Mouse (Mus musculus): ENCODE data around the gene Samd8. TPM values are rescaled to one million over a fixed set of nuclear protein-coding genes. Genes with fewer than 3 reads are reported as not detected.

Gene Samd8
- polyA plus RNA-seq, 1 experiment from 2014 or later: 9.4 TPM

DNA sequence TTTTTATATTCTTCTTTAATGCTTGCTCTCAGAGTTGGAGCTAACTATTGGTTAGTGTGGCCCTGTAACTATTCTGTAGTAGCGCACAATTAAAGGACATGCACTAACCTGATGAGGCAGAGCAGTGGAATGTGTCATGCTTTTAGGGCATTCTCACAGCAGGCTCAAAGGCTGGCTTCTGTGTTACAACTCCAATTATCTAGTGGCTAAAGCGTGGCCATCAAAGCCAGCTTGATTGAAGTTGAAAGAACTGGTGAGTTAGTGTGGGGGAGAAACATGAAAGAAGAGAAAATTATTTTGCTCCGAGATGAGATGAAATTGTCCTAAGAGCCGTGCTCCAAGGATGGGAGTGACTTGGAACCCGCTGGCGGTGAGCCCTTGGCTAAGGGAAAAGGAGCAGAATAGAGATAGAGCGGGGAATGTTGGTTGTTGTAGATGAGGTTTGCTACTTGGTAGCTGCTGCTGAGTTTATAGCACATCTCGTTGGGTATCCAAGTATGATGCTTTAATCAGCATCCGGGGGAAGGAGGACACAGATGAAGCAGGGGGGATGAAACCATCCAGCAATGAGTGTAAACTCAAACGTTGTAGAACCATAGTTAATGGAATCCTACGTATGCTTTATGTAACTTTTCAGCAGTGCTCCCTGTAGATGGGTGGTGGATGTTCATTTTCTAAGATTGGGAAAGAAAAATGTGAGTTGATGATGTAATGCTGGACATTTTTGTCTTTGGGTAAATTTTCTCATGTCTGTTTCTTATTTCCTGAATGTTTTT, 22.4 kb downstream of the Samd8 start:
- 0 out of 2 replicates have a peak, but pooled peaks cover 4% of the 10 kb centered on the region for H3K4me1 ChIP-seq
- no peak for ATAC-seq (ENCODE audit: borderline replicate concordance, extremely low read depth, low FRiP score, low TSS enrichment)
- H3K36me3 ChIP-seq: peaks cover 9% of the 10 kb centered on the region; the same call in 1 of the 2 replicates
- H3K27me3 ChIP-seq: no peaks in the 10 kb centered on the region
- H3K4me2 ChIP-seq: no peak overlapping the region
- H3K4me3 ChIP-seq: no peak overlapping the region
- no peak overlapping the region for H3K9ac ChIP-seq
- no peaks in the 10 kb centered on the region for H3K9me3 ChIP-seq
- H3K27ac ChIP-seq: no peak overlapping the region
- WGBS: 85% methylated on average over 11 of the region's 11 CpGs

DNA sequence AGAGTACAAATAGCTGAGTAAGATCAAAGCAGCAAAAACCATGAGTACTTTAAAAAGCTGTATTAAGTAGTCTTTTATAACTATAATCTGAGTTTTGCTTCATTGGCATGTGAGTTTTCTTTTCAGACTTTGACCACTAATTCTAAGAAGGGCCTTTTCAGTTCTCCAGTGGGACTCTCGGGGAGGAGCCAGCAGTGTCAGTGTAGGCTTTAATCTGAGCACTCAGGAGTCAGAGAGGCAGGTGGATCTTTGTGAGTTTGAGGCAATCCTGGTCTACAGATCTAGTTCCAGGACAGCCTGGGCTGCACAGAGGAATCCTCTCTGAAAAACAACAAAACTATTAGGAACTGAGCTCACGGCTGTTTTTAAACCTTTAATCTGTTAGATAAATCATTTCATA, 23.6 kb downstream of the Samd8 start:
- Histone ChIP-seq H3K4me3 (no peak overlapping the region), H3K4me1 (no peaks in the 10 kb centered on the region), H3K36me3 (peaks cover 14% of the 10 kb centered on the region), H3K9me3 (no peaks in the 10 kb centered on the region), H3K9ac (no peak overlapping the region), H3K4me2 (no peak overlapping the region), H3K27ac (no peak overlapping the region), H3K27me3 (no peaks in the 10 kb centered on the region)
- no peak for ATAC-seq (ENCODE audit: borderline replicate concordance, extremely low read depth, low FRiP score, low TSS enrichment)
- WGBS: 58% methylated on average over 2 of the region's 2 CpGs

DNA sequence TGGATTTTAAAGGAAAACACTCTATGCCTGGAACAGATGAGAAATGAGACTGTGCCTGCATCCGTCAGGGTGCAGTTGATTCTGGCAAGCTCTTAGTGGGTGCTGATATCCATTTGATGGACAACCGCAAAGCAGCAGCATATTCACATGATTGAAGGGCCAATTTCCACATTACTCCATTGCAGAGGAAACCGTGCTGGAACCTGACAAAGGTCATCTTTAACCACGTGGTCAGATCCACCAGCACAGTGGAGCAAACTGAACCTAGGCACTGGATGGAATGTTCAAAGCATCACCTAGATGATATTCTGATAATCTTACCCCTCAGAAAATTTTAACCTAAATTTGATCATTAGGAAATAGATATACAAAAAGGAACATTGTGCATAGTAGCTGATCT, 25.9 kb downstream of the Samd8 start:
- no peak for ATAC-seq (ENCODE audit: borderline replicate concordance, extremely low read depth, low FRiP score, low TSS enrichment)
- Histone ChIP-seq H3K4me3 (no peak overlapping the region), H3K27ac (no peak overlapping the region), H3K27me3 (no peaks in the 10 kb centered on the region), H3K4me2 (no peak overlapping the region), H3K9me3 (no peaks in the 10 kb centered on the region), H3K9ac (no peak overlapping the region), H3K4me1 (no peaks in the 10 kb centered on the region), H3K36me3 (peaks cover 22% of the 10 kb centered on the region)
- whole genome bisulfite sequencing: 94% methylated on average over 4 of the region's 4 CpGs

DNA sequence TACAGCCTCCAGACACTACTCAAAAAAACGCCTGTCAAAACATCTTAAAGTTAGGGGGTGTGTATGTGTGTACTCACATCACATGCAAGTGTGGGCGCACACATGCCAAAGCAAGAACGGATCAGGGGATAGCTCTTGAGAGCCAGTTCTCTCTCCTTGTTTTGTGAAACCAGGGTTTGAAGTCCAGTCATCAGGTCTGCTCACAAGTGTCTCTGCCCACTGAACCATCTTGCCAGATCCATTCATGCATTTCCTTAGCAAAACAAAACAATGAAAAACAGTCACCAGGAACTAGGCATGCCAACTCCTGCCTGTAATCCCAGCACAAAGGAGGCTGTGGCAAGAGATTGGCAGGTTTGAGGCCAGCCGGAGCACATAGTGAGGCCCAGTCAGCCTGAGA, 36.2 kb downstream of the Samd8 start:
- 90% methylated on average over 4 of the region's 4 CpGs for WGBS
- Histone ChIP-seq H3K9me3 (no peaks in the 10 kb centered on the region), H3K27me3 (no peaks in the 10 kb centered on the region), H3K4me2 (no peak overlapping the region), H3K27ac (no peak overlapping the region), H3K36me3 (peaks cover 6% of the 10 kb centered on the region; the same call in 1 of the 2 replicates), H3K4me3 (no peak overlapping the region), H3K9ac (no peak overlapping the region), H3K4me1 (no peaks in the 10 kb centered on the region)
- no peak for ATAC-seq (ENCODE audit: borderline replicate concordance, extremely low read depth, low FRiP score, low TSS enrichment)

DNA sequence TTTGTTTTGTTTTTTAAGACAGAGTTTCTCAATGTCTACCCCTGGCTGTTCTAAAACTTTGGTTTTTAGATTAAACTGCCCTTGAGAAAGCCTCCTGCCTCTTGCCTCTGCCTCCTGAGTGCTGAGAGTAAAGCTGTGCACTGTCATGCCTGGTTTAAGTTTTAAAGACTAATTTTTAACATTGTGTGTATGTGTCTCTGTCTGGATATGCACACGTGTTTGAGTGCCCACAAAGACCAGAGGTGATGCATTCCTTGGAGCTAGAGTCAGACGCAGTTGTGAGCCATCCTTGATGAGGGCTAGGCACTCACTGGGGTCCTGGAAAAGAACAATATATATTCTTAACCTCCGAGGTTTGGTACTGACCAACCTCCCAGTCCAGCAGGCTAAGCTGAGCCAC, 37.0 kb downstream of the Samd8 start:
- H3K4me1 ChIP-seq: no peaks in the 10 kb centered on the region
- H3K27ac ChIP-seq: no peak overlapping the region
- ATAC-seq (ENCODE audit: borderline replicate concordance, extremely low read depth, low FRiP score, low TSS enrichment): no peak

GRCm38 (mm10) chr14:21788121-21788520, 37.8 kb downstream of the Samd8 start:
- H3K4me3 ChIP-seq: no peak overlapping the region
- no peak overlapping the region for H3K27ac ChIP-seq
- WGBS: 89% methylated on average over 5 of the region's 5 CpGs
- H3K36me3 ChIP-seq: peaks cover 15% of the 10 kb centered on the region
- H3K9ac ChIP-seq: no peak overlapping the region
- no peaks in the 10 kb centered on the region for H3K9me3 ChIP-seq
- H3K4me2 ChIP-seq: no peak overlapping the region
- ATAC-seq (ENCODE audit: borderline replicate concordance, extremely low read depth, low FRiP score, low TSS enrichment): no peak
- H3K4me1 ChIP-seq: no peaks in the 10 kb centered on the region
- H3K27me3 ChIP-seq: no peaks in the 10 kb centered on the region

More for the DNA sequence above, 37.0 kb downstream of the Samd8 start:
- Histone ChIP-seq H3K9ac (no peak overlapping the region), H3K36me3 (peaks cover 9% of the 10 kb centered on the region), H3K27me3 (no peaks in the 10 kb centered on the region), H3K9me3 (no peaks in the 10 kb centered on the region), H3K4me2 (no peak overlapping the region), H3K4me3 (no peak overlapping the region)
- 87% methylated on average over 3 of the region's 3 CpGs for WGBS

GRCm38 (mm10) chr14:21790585-21791251, 40.4 kb downstream of the Samd8 start:
- Histone ChIP-seq H3K4me3 (no peak overlapping the region), H3K27ac (no peak overlapping the region), H3K4me1 (0 out of 2 replicates have a peak, but pooled peaks cover 4% of the 10 kb centered on the region), H3K9me3 (no peaks in the 10 kb centered on the region), H3K36me3 (peaks cover 18% of the 10 kb centered on the region), H3K9ac (no peak overlapping the region), H3K4me2 (no peak overlapping the region), H3K27me3 (no peaks in the 10 kb centered on the region)
- 81% methylated on average over 9 of the region's 9 CpGs for WGBS
- no peak for ATAC-seq (ENCODE audit: borderline replicate concordance, extremely low read depth, low FRiP score, low TSS enrichment)

DNA sequence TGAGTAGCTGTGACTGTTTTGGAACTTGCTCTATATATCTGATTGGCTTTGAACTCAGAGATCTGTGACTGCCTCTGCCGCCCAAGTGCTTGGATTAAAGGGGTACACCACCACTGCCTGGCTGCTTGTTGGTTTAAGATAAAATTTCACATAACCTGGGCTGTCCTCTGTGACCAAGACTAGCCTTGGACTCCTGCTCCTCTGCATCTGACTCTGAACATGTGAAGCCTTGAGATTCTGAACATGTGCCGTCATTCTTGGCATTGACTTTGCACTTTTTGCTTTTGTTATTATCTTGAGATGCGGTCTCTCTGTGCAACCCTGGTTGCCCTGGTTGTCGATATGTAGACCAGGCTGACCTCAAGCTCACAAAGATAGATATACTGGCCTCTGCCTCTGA, 41.4 kb downstream of the Samd8 start:
- no peaks in the 10 kb centered on the region for H3K9me3 ChIP-seq
- no peak overlapping the region for H3K27ac ChIP-seq
- no peaks in the 10 kb centered on the region for H3K27me3 ChIP-seq
- no peak for ATAC-seq (ENCODE audit: borderline replicate concordance, extremely low read depth, low FRiP score, low TSS enrichment)
- no peak overlapping the region for H3K4me3 ChIP-seq
- H3K9ac ChIP-seq: no peak overlapping the region
- peaks cover 14% of the 10 kb centered on the region for H3K36me3 ChIP-seq
- H3K4me1 ChIP-seq: 0 out of 2 replicates have a peak, but pooled peaks cover 4% of the 10 kb centered on the region
- H3K4me2 ChIP-seq: no peak overlapping the region
- WGBS: 89% methylated on average over 4 of the region's 4 CpGs

DNA sequence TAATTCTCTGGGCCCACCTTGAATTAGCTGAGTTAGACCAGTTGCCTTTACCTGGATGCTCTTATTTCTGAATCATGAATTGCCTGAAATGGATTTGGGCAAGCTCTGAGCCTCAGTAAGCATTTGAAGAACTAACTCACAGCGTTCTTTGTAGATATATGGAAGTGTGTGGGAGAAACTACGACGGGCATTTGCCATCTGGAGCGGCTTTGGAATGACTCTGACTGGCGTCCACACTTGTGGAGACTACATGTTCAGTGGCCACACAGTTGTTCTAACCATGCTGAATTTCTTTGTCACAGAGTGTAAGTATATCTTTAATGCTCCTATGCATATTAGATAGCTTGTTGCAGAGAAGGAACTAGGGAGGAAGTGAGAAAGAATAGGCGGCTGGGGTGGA, 41.9 kb downstream of the Samd8 start:
- no peaks in the 10 kb centered on the region for H3K27me3 ChIP-seq
- no peak for ATAC-seq (ENCODE audit: borderline replicate concordance, extremely low read depth, low FRiP score, low TSS enrichment)
- no peak overlapping the region for H3K4me2 ChIP-seq
- H3K4me3 ChIP-seq: no peak overlapping the region
- H3K9me3 ChIP-seq: no peaks in the 10 kb centered on the region
- 90% methylated on average over 6 of the region's 6 CpGs for WGBS
- 0 out of 2 replicates have a peak, but pooled peaks cover 4% of the 10 kb centered on the region for H3K4me1 ChIP-seq
- no peak overlapping the region for H3K9ac ChIP-seq
- H3K36me3 ChIP-seq: peaks cover 14% of the 10 kb centered on the region; the same call in 1 of the 2 replicates
- no peak overlapping the region for H3K27ac ChIP-seq

GRCm38 (mm10) chr14:21800641-21801040, 50.3 kb downstream of the Samd8 start:
- Histone ChIP-seq H3K4me1 (no peaks in the 10 kb centered on the region), H3K9ac (no peak overlapping the region), H3K4me2 (no peak overlapping the region), H3K36me3 (peaks cover 7% of the 10 kb centered on the region; the same call in 1 of the 2 replicates), H3K4me3 (no peak overlapping the region), H3K9me3 (no peaks in the 10 kb centered on the region), H3K27ac (no peak overlapping the region), H3K27me3 (no peaks in the 10 kb centered on the region)
- 91% methylated on average over 4 of the region's 4 CpGs for WGBS
- no peak for ATAC-seq (ENCODE audit: borderline replicate concordance, extremely low read depth, low FRiP score, low TSS enrichment)

GRCm38 (mm10) chr14:21801624-21802023, 51.3 kb downstream of the Samd8 start:
- Histone ChIP-seq H3K4me3 (no peak overlapping the region), H3K9ac (no peak overlapping the region), H3K9me3 (no peaks in the 10 kb centered on the region), H3K4me1 (no peaks in the 10 kb centered on the region), H3K36me3 (peaks cover 7% of the 10 kb centered on the region; the same call in 1 of the 2 replicates), H3K27me3 (no peaks in the 10 kb centered on the region), H3K27ac (no peak overlapping the region), H3K4me2 (no peak overlapping the region)
- ATAC-seq (ENCODE audit: borderline replicate concordance, extremely low read depth, low FRiP score, low TSS enrichment): no peak
- 64% methylated on average over 7 of the region's 7 CpGs for WGBS

DNA sequence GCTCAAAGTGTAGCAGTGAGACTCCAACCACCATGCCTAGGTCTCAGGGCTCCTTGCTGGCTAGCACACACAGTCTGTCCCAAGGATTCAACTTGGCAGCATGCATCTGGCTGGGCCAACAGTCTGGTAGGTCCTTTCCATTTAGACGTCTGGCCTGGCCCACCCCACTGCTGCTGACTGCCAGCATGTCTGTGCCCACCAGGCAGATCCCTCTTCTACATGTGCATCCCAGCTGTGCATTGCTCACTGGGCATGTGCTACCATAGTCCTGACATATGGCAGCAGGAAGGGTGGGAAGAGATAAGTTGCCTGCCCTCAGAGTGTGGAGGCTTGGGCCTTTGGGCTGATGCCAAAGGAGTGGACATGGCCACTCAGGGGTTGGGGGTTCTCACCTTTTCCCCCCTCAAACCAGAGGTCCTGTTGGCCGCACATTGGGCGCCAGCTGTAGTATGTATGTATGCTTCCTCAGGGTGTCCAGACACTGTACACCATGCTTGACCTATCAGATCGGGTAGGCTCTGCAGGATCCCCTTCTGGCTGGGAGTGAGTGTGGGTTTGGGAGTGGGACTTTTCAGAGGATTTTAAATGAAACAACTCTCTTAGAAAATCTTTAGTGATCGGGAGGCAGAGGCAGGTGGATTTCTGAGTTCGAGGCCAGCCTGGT, 52.3 kb downstream of the Samd8 start:
- WGBS: 90% methylated on average over 6 of the region's 6 CpGs
- no peak; the same call in 1 of the 2 replicates for ATAC-seq (ENCODE audit: borderline replicate concordance, extremely low read depth, low FRiP score, low TSS enrichment)

More for the DNA sequence above, 52.3 kb downstream of the Samd8 start:
- Histone ChIP-seq H3K4me2 (no peak overlapping the region), H3K27ac (no peak overlapping the region), H3K36me3 (peaks cover 7% of the 10 kb centered on the region; the same call in 1 of the 2 replicates), H3K4me1 (no peaks in the 10 kb centered on the region), H3K9ac (no peak overlapping the region), H3K9me3 (no peaks in the 10 kb centered on the region), H3K4me3 (no peak overlapping the region), H3K27me3 (no peaks in the 10 kb centered on the region)

Data from lung, embryonic 15.5 days (tissue).